Mouse (Mus musculus) right cerebral cortex, postnatal 25 days (tissue): ENCODE results near the gene S100a14.

Experiments used
- DNase-seq: peaks from one replicate; pipeline ENCODE4 v3.0.0; 2022

S100a14 gene

GRCm38 (mm10) chr3:90526580-90526979, at the start of gene S100a14:
Gene S100a14 (plus strand): TSS chr3:90526856.
- no peak for DNase-seq

- no peak for DNase-seq
Measured at GRCm38 (mm10) chr3:90486998-90487397, 39.7 kb upstream of the S100a14 start.

GRCm38 (mm10) chr3:90488576-90488975, 38.1 kb upstream of the S100a14 start:
- no peak for DNase-seq

- DNase-seq = peak; percentile 93
Measured at GRCm38 (mm10) chr3:90490696-90491256, 35.9 kb upstream of the S100a14 start, which contains the start of gene Snapin. Gene Snapin (minus strand): TSS chr3:90491033.

- no peak for DNase-seq
Measured at GRCm38 (mm10) chr3:90491350-90491749, 35.3 kb upstream of the S100a14 start.

- DNase-seq = no peak
Measured at GRCm38 (mm10) chr3:90493831-90494540, 32.7 kb upstream of the S100a14 start.

- no peak for DNase-seq
Measured at GRCm38 (mm10) chr3:90495850-90496525, 30.7 kb upstream of the S100a14 start.

- no peak for DNase-seq
Measured at GRCm38 (mm10) chr3:90497597-90497996, 29.1 kb upstream of the S100a14 start.

GRCm38 (mm10) chr3:90503444-90503843, 23.2 kb upstream of the S100a14 start:
- DNase-seq = no peak

- DNase-seq = no peak
Measured at GRCm38 (mm10) chr3:90505216-90505615, 21.4 kb upstream of the S100a14 start.

GRCm38 (mm10) chr3:90506362-90506761, 20.3 kb upstream of the S100a14 start:
- no peak for DNase-seq

- no peak for DNase-seq
Measured at GRCm38 (mm10) chr3:90508287-90508949, 18.2 kb upstream of the S100a14 start.

GRCm38 (mm10) chr3:90508950-90509746, 17.5 kb upstream of the S100a14 start, which contains the start of gene Chtop:
Gene Chtop (minus strand): TSS chr3:90509498.
- peak; percentile 99 for DNase-seq

- no peak for DNase-seq
Measured at GRCm38 (mm10) chr3:90509747-90510123, 16.9 kb upstream of the S100a14 start.

- DNase-seq = no peak
Measured at GRCm38 (mm10) chr3:90512276-90512675, 14.4 kb upstream of the S100a14 start.

GRCm38 (mm10) chr3:90512948-90513642, 13.6 kb upstream of the S100a14 start:
- no peak for DNase-seq

GRCm38 (mm10) chr3:90513796-90514590, 12.7 kb upstream of the S100a14 start, which contains the start of the genes S100a1 and S100a13:
Gene S100a1 (minus strand): TSS chr3:90514392.
Gene S100a13 (plus strand): TSS chr3:90514435.
- DNase-seq = peak; percentile 47

- peak; percentile 40 for DNase-seq
Measured at GRCm38 (mm10) chr3:90514691-90515090, 12.0 kb upstream of the S100a14 start.

GRCm38 (mm10) chr3:90515242-90515641, 11.4 kb upstream of the S100a14 start:
- DNase-seq = no peak

GRCm38 (mm10) chr3:90515789-90516188, 10.9 kb upstream of the S100a14 start:
- DNase-seq = no peak

- no peak for DNase-seq
Measured at GRCm38 (mm10) chr3:90517711-90518110, 8.9 kb upstream of the S100a14 start.
